Mouse (Mus musculus): ENCODE data around the gene Hist1h4h. TPM values are rescaled to one million over a fixed set of nuclear protein-coding genes. Genes with fewer than 3 reads are reported as not detected.

Gene Hist1h4h
- polyA plus RNA-seq, 1 experiment: 21.5 TPM

DNA sequence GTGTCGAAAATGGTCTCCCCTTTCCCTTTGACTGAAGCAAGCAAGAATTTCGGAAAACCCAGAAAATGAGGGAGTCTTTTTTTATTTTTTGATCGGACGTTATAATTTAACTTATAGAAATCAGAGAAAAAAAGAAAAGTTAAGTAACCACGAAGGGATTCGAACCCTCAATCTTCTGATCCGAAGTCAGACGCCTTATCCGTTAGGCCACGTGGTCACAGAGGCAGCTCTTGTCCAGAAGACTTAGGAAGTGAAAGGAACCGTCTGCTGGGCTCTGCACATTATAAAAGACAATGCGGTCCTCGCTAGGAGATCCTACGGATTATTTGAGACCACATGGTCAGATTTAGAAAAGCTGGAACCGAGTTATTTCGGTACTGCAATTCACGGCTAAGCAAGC, 4.5 kb upstream of the Hist1h4h start:
- H3K4me3 ChIP-seq: peak overlapping the region; percentile 14
- H3ac ChIP-seq (ENCODE audit: control insufficient read depth, insufficient read length): no peak overlapping the region
- no peaks in the 10 kb centered on the region for H3K79me2 ChIP-seq (ENCODE audit: control insufficient read depth, insufficient read depth)
- peak overlapping the region; percentile 86 for H3K4me2 ChIP-seq (ENCODE audit: low read depth)
- no peaks in the 10 kb centered on the region for H3K36me3 ChIP-seq (ENCODE audit: control insufficient read depth, insufficient read depth)
- no peaks in the 10 kb centered on the region for H3K27me3 ChIP-seq (ENCODE audit: control insufficient read depth, insufficient read depth, insufficient read length)
- TF ChIP-seq POLR2A (IDR thresholded peaks at IDR 0.05; ENCODE audit: insufficient read length, low read depth) (no peak), MYOG (IDR thresholded peaks at IDR 0.05; ENCODE audit: control insufficient read depth in 1 of 3, insufficient read depth in 1 of 3, insufficient read length in 2 of 3, low read depth in 2 of 3) (no peak), TCF3 (IDR thresholded peaks at IDR 0.05; ENCODE audit: insufficient read length, low read depth) (no peak), USF1 (IDR thresholded peaks at IDR 0.05; ENCODE audit: low read depth) (peak; percentile 96), MAX (IDR thresholded peaks at IDR 0.05; ENCODE audit: low read depth) (no peak), MYOD1 (IDR thresholded peaks at IDR 0.05; ENCODE audit: control insufficient read depth in 1 of 3, insufficient read length in 2 of 3, low read depth in 2 of 3) (no peak), REST (IDR thresholded peaks at IDR 0.05; ENCODE audit: insufficient read depth, insufficient read length) (no peak)

GRCm38 (mm10) chr13:23529005-23529404, 1.8 kb upstream of the Hist1h4h start:
- Histone ChIP-seq H3K36me3 (ENCODE audit: control insufficient read depth, insufficient read depth) (no peaks in the 10 kb centered on the region), H3K27me3 (ENCODE audit: control insufficient read depth, insufficient read depth, insufficient read length) (no peaks in the 10 kb centered on the region), H3K4me3 (no peak overlapping the region), H3K79me2 (ENCODE audit: control insufficient read depth, insufficient read depth) (no peaks in the 10 kb centered on the region), H3ac (ENCODE audit: control insufficient read depth, insufficient read length) (no peak overlapping the region), H3K4me2 (ENCODE audit: low read depth) (no peak overlapping the region)
- TF ChIP-seq SRF (IDR thresholded peaks at IDR 0.05; ENCODE audit: control insufficient read depth, insufficient read length, low read depth): no peak
- TF ChIP-seq TCF12 (IDR thresholded peaks at IDR 0.05; ENCODE audit: insufficient read depth, poor library complexity, severe bottlenecking): no peak
- no peak for TF ChIP-seq USF1 (IDR thresholded peaks at IDR 0.05; ENCODE audit: low read depth)
- TF ChIP-seq MAX (IDR thresholded peaks at IDR 0.05; ENCODE audit: low read depth): no peak
- no peak for TF ChIP-seq POLR2A (IDR thresholded peaks at IDR 0.05; ENCODE audit: insufficient read length, low read depth)
- TF ChIP-seq MYOD1 (IDR thresholded peaks at IDR 0.05; ENCODE audit: control insufficient read depth in 1 of 3, insufficient read length in 2 of 3, low read depth in 2 of 3): no peak
- no peak for TF ChIP-seq REST (IDR thresholded peaks at IDR 0.05; ENCODE audit: insufficient read depth, insufficient read length)
- no peak for TF ChIP-seq E2F4 (IDR thresholded peaks at IDR 0.05; ENCODE audit: insufficient read depth)
- TF ChIP-seq CEBPB (IDR thresholded peaks at IDR 0.05; ENCODE audit: insufficient read depth, poor library complexity, severe bottlenecking): no peak
- no peak for TF ChIP-seq MYOG (IDR thresholded peaks at IDR 0.05; ENCODE audit: control insufficient read depth in 1 of 3, insufficient read depth in 1 of 3, insufficient read length in 2 of 3, low read depth in 2 of 3)
- TF ChIP-seq POLR2AphosphoS2 (IDR thresholded peaks at IDR 0.05; ENCODE audit: insufficient read length, low read depth): no peak
- TF ChIP-seq TCF3 (IDR thresholded peaks at IDR 0.05; ENCODE audit: insufficient read length, low read depth): no peak

GRCm38 (mm10) chr13:23529480-23530165, 1.2 kb upstream of the Hist1h4h start:
- no peaks in the 10 kb centered on the region for H3K27me3 ChIP-seq (ENCODE audit: control insufficient read depth, insufficient read depth, insufficient read length)
- no peaks in the 10 kb centered on the region for H3K36me3 ChIP-seq (ENCODE audit: control insufficient read depth, insufficient read depth)
- no peaks in the 10 kb centered on the region for H3K79me2 ChIP-seq (ENCODE audit: control insufficient read depth, insufficient read depth)
- no peak overlapping the region for H3ac ChIP-seq (ENCODE audit: control insufficient read depth, insufficient read length)
- peak overlapping the region; percentile 79 for H3K4me2 ChIP-seq (ENCODE audit: low read depth)
- H3K4me3 ChIP-seq: peak overlapping the region; percentile 41
- TF ChIP-seq TCF3 (IDR thresholded peaks at IDR 0.05; ENCODE audit: insufficient read length, low read depth) (no peak), USF1 (IDR thresholded peaks at IDR 0.05; ENCODE audit: low read depth) (no peak), MAX (IDR thresholded peaks at IDR 0.05; ENCODE audit: low read depth) (no peak), CEBPB (IDR thresholded peaks at IDR 0.05; ENCODE audit: insufficient read depth, poor library complexity, severe bottlenecking) (no peak), REST (IDR thresholded peaks at IDR 0.05; ENCODE audit: insufficient read depth, insufficient read length) (no peak), TCF12 (IDR thresholded peaks at IDR 0.05; ENCODE audit: insufficient read depth, poor library complexity, severe bottlenecking) (no peak), POLR2AphosphoS2 (IDR thresholded peaks at IDR 0.05; ENCODE audit: insufficient read length, low read depth) (no peak), SRF (IDR thresholded peaks at IDR 0.05; ENCODE audit: control insufficient read depth, insufficient read length, low read depth) (no peak), MYOD1 (IDR thresholded peaks at IDR 0.05; ENCODE audit: control insufficient read depth in 1 of 3, insufficient read length in 2 of 3, low read depth in 2 of 3) (no peak), MYOG (IDR thresholded peaks at IDR 0.05; ENCODE audit: control insufficient read depth in 1 of 3, insufficient read depth in 1 of 3, insufficient read length in 2 of 3, low read depth in 2 of 3) (no peak), E2F4 (IDR thresholded peaks at IDR 0.05; ENCODE audit: insufficient read depth) (no peak), POLR2A (IDR thresholded peaks at IDR 0.05; ENCODE audit: insufficient read length, low read depth) (no peak)

DNA sequence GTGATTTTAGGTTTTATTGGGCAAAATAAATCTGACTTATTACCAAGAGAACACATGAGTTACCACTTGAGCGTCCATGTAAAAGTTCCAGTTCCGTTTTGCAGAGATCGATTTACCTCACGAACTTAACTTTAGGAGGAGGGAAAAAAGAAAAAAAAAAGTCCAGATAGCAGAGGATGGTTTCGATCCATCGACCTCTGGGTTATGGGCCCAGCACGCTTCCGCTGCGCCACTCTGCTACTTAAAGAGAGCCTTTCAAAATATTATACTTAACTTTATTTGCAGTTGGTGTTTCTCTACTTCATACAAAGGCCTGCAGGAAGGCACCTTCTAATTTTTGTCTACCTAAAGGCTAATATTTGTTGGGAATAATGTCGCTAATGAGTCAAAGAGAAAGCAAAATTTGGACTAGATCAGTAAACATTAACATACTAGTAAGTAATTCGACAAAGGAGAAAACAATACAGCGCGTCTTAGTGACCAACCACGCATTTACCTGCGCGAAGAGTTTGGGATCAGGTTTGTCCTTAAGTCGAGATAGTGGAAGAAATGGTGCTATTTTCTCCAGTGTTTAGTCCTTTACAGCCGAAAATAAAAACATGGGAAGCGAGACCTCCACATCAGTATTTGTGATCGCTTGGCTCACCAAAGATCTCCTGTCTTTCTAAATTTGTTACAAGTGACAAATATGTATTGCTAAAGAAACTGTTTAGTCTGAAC, 509 bp upstream of the Hist1h4h start:
- TF ChIP-seq TCF12 (IDR thresholded peaks at IDR 0.05; ENCODE audit: insufficient read depth, poor library complexity, severe bottlenecking) (no peak), E2F4 (IDR thresholded peaks at IDR 0.05; ENCODE audit: insufficient read depth) (peak; percentile 23)
- Histone ChIP-seq H3K4me3 (peak overlapping the region; percentile 41), H3K4me2 (ENCODE audit: low read depth) (peak overlapping the region; percentile 79), H3K79me2 (ENCODE audit: control insufficient read depth, insufficient read depth) (no peaks in the 10 kb centered on the region), H3ac (ENCODE audit: control insufficient read depth, insufficient read length) (no peak overlapping the region), H3K36me3 (ENCODE audit: control insufficient read depth, insufficient read depth) (no peaks in the 10 kb centered on the region), H3K27me3 (ENCODE audit: control insufficient read depth, insufficient read depth, insufficient read length) (no peaks in the 10 kb centered on the region)
